Mouse (Mus musculus) embryonic facial prominence, embryonic 11.5 days (tissue): ENCODE measurements at regions not wholly inside any gene's neighbourhood (a gene's known extent, or its start where the extent isn't known, plus 50 kb on each side); places are given as distances from the start of the nearest gene placed in this dataset.

Experiments
- ATAC-seq: fragments of 200-750 bp; cut with Nextera tagmentation; replicated peaks from 2 replicates; pipeline ENCODE4 v1.8.0; 2017; ENCODE audit warnings: low read depth; ENCODE audit not compliant: insufficient number of reproducible peaks, low FRiP score, low TSS enrichment
- DNase-seq: peaks from one replicate; pipeline ENCODE4 v3.0.0-alpha.2; 2015; ENCODE audit warnings: low spot score
- H3K27ac ChIP-seq: fragments of 300-500 bp; sonication (generic); replicated peaks from 2 replicates; pipeline ENCODE4 v1.5.1; 2014; ENCODE audit warnings: mild to moderate bottlenecking, low read depth, low read length, control low read depth
- H3K27me3 ChIP-seq: fragments of 300-500 bp; sonication (generic); 2 replicates; pipeline ENCODE4 v1.6.1; 2014; ENCODE audit warnings: mild to moderate bottlenecking, low read length, moderate library complexity, mixed read lengths; ENCODE audit not compliant: control insufficient read depth, insufficient read depth
- H3K36me3 ChIP-seq: fragments of 300-500 bp; sonication (generic); replicated peaks from 2 replicates; pipeline ENCODE4 v1.6.1; 2014; ENCODE audit warnings: low read depth, mild to moderate bottlenecking, low read length, moderate library complexity, mixed read lengths; ENCODE audit not compliant: control insufficient read depth, insufficient read depth
- H3K4me1 ChIP-seq: fragments of 300-500 bp; sonication (generic); 2 replicates; pipeline ENCODE4 v1.6.1; 2014; ENCODE audit warnings: low read length, mixed read lengths; ENCODE audit not compliant: control insufficient read depth, insufficient read depth
- H3K4me2 ChIP-seq: fragments of 300-500 bp; sonication (generic); 2 replicates; pipeline ENCODE4 v1.6.1; 2014; ENCODE audit warnings: low read depth, mild to moderate bottlenecking, control low read depth, low read length, moderate library complexity
- H3K4me3 ChIP-seq: fragments of 300-500 bp; sonication (generic); 2 replicates; pipeline ENCODE4 v1.5.1; 2014; ENCODE audit warnings: low read depth, low read length, control low read depth
- H3K9ac ChIP-seq: fragments of 300-500 bp; sonication (generic); replicated peaks from 2 replicates; pipeline ENCODE4 v1.6.1; 2014; ENCODE audit warnings: mild to moderate bottlenecking, control low read depth, low read length
- H3K9me3 ChIP-seq: fragments of 300-500 bp; sonication (generic); replicated peaks from 2 replicates; pipeline ENCODE4 v1.6.1; 2016; ENCODE audit warnings: mild to moderate bottlenecking, low read length, inconsistent platforms, mixed read lengths; ENCODE audit not compliant: control insufficient read depth
- WGBS: fragments of 180-500 bp; shearing (Covaris S2); extraction: QIAGEN DNeasy Blood & Tissue Kit; methylation state at CpG from one replicate; pipeline ENCODE4 v1.1.7; 2014; 5-methylcytosine and 5-hydroxymethylcytosine counted together

DNA sequence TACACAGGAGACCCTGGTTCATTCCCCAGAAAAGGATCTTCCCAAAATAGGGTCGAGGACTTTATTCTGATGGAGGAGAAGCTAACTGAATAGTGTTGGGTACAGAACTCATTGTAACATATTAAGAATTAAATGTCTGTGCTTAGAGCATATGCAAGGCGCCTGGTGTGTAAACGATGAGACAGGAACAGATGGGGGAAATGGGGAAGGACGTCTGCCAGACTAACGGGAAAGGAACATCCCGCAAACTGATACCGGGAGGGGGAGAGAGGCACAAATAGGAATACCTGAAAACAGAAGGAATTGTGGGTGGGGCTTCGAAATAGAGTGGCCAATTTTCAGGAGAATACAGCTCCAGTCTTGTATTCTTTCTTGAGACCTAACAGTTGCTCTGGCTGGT is 268.6 kb upstream of the Tbx3 start:
- H3K9ac ChIP-seq: no peak overlapping the region
- no peaks in the 10 kb centered on the region for H3K36me3 ChIP-seq
- H3K4me3 ChIP-seq: no peak overlapping the region
- ATAC-seq (no peak), DNase-seq (no peak)
- H3K9me3 ChIP-seq: no peaks in the 10 kb centered on the region
- no peak overlapping the region for H3K4me2 ChIP-seq
- H3K27me3 ChIP-seq: no peaks in the 10 kb centered on the region
- no peak overlapping the region for H3K27ac ChIP-seq
- peaks cover 5% of the 10 kb centered on the region; the same call in 1 of the 2 replicates for H3K4me1 ChIP-seq
- WGBS: 76% methylated on average over 8 of the region's 8 CpGs

DNA sequence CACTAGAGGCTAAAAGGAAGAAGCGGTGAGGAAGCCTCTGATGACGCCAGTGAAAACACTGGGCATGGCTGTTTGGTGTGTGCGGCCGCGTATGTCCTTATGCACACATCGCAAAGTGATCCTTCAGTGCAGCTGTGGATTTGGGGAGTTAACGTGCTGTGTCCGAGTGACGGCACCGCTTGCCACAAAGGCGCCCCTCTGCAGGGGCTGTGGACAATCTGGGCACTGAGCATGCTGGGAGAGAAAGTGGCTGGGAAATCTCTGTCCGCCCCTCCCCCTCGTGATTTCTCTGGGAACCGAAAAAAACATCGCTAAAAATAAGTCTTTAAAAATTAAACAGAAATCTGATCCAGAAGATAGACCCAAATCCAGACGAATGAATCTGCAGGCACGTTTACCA is 267.8 kb upstream of the Tbx3 start:
- ATAC-seq (no peak), DNase-seq (no peak)
- H3K4me1 ChIP-seq: peaks cover 5% of the 10 kb centered on the region; the same call in 1 of the 2 replicates
- H3K36me3 ChIP-seq: no peaks in the 10 kb centered on the region
- H3K4me3 ChIP-seq: no peak overlapping the region
- no peaks in the 10 kb centered on the region for H3K27me3 ChIP-seq
- no peak overlapping the region for H3K9ac ChIP-seq
- H3K27ac ChIP-seq: no peak overlapping the region
- WGBS: 78% methylated on average over 17 of the region's 17 CpGs
- H3K4me2 ChIP-seq: no peak overlapping the region
- no peaks in the 10 kb centered on the region for H3K9me3 ChIP-seq

DNA sequence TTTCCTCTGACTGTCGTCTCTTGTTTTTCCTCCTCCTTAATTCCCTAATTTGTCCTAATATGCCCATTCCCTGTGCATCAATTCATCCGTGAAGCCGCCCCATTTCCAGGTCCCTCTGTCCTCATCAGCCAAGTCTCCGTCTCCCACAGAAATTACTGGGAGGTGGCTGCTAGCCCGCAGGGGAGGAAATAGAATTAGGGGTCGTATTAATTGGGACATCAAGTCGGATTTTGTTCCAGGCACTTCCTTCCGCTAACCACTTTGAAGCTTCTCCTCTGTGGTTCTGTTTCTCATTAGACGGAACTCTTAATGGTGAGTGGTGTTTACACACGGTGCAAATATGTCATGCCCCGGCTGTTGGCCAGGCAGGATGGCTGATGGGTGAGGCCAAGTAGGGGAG is 259.5 kb upstream of the Tbx3 start:
- peak; percentile 60 for DNase-seq
- ATAC-seq: no peak
- no peak overlapping the region for H3K4me3 ChIP-seq
- H3K9me3 ChIP-seq: peaks cover 4% of the 10 kb centered on the region; the same call in 1 of the 2 replicates
- H3K4me1 ChIP-seq: peaks cover 2% of the 10 kb centered on the region; the same call in 1 of the 2 replicates
- no peak overlapping the region for H3K4me2 ChIP-seq
- WGBS: 34% methylated on average over 11 of the region's 11 CpGs
- no peak overlapping the region for H3K9ac ChIP-seq
- H3K27ac ChIP-seq: no peak overlapping the region
- H3K36me3 ChIP-seq: no peaks in the 10 kb centered on the region
- peaks cover 4% of the 10 kb centered on the region; the same call in 1 of the 2 replicates for H3K27me3 ChIP-seq

DNA sequence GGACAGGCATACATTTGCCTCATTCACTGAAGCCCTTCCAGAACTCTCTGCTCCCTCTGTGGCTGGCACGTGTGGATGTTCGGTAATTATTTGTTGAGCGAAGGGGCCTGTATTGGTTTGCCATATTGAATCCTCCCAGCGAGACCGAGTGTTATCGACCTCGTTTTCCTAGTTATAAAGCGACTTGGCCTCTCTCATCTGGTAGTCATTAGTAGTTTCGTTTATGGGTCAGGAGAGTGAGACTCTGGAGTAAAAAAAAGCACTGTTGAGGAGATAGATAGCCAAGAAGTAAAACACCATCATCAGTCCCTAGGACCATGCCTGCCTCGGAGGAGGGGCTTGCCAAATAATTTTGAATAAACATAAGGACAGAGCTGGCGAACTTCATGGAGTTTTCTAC is 254.6 kb upstream of the Tbx3 start:
- Histone ChIP-seq H3K4me3 (no peak overlapping the region), H3K27ac (no peak overlapping the region), H3K4me1 (peaks cover 2% of the 10 kb centered on the region; the same call in 1 of the 2 replicates), H3K9ac (no peak overlapping the region), H3K36me3 (no peaks in the 10 kb centered on the region), H3K27me3 (no peaks in the 10 kb centered on the region), H3K4me2 (no peak overlapping the region), H3K9me3 (peaks cover 4% of the 10 kb centered on the region; the same call in 1 of the 2 replicates)
- 33% methylated on average over 11 of the region's 11 CpGs for WGBS
- DNase-seq (peak; percentile 53), ATAC-seq (no peak)

DNA sequence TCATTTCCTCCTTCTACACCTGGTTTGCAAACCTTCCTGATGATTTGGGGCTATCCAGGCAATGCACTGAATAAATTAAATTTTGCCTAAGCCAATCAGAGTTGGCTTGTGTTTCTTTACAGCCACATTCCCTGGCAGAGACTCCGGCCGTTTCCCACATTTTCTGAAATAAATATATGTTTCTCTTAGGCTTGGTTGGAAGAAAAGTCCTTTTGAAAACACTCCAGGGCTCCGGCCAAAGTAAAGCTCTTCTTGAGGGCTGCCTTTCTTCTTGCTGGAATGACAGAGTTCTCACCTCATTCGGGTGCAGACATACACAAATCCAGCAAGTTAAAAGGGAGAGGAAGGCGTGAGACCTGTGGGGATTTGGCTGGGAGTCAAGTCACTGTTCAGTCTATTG is 252.0 kb upstream of the Tbx3 start:
- ATAC-seq: no peak
- H3K27ac ChIP-seq: no peak overlapping the region
- H3K36me3 ChIP-seq: no peaks in the 10 kb centered on the region
- no peak for DNase-seq
- peaks cover 4% of the 10 kb centered on the region; the same call in 1 of the 2 replicates for H3K9me3 ChIP-seq
- H3K4me3 ChIP-seq: no peak overlapping the region
- H3K9ac ChIP-seq: no peak overlapping the region
- H3K4me2 ChIP-seq: no peak overlapping the region
- WGBS: 77% methylated on average over 5 of the region's 5 CpGs
- no peaks in the 10 kb centered on the region for H3K27me3 ChIP-seq
- H3K4me1 ChIP-seq: no peaks in the 10 kb centered on the region

DNA sequence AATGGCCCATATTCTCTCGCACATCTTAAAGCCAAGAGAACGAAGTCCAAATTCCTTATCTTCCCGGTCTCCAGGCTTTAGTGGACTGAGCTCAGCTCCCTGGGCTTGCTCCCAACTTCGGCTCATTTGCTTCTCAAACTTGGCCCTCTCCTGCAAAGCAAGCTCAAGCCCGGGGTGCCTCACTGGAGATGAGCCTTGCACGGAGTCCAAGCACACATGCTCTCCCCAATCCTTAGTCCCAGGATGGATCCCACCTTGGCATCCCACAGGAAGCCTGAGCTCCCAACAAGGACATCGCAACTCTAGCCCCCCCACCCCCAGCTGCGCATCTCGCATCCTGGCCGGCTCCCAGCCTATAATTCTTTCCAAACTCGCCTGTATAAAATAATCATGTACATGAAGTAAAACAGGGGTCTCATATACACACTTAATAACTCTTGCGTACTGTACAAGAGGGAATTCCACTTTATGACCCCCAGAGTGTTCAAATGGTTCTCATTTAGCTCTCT is 242.9 kb upstream of the Tbx3 start:
- no peak overlapping the region for H3K9ac ChIP-seq
- no peaks in the 10 kb centered on the region; the same call in 1 of the 2 replicates for H3K4me1 ChIP-seq
- H3K36me3 ChIP-seq: no peaks in the 10 kb centered on the region
- H3K27me3 ChIP-seq: no peaks in the 10 kb centered on the region
- H3K9me3 ChIP-seq: no peaks in the 10 kb centered on the region
- H3K27ac ChIP-seq: no peak overlapping the region
- ATAC-seq (no peak), DNase-seq (no peak)
- no peak overlapping the region for H3K4me2 ChIP-seq
- no peak overlapping the region for H3K4me3 ChIP-seq
- 84% methylated on average over 12 of the region's 12 CpGs for WGBS

DNA sequence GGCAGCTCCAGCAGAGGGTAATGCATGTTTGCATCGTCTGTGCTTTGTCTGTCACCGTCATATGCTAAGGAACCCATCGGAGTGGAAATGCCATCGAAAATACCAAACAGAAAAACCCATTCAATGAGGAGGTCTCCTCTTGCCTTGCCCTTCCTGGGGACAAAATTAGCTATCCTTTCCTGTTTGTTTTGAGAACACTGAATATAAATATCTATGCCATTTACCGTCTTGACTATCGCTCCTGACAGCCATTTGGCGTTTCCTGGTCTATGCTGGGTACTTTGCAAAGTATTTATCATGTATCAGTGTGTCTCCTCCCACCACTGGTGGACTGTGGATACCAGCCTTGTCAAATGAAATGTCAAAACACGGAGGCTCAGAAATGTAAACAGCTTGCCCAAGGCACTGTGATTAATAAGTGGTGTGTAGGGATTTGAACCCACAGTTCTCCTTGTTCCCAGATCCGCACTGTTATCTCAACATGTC is 239.2 kb upstream of the Tbx3 start:
- no peak for ATAC-seq
- WGBS: 85% methylated on average over 9 of the region's 9 CpGs
- no peaks in the 10 kb centered on the region for H3K9me3 ChIP-seq
- no peak overlapping the region for H3K27ac ChIP-seq
- H3K27me3 ChIP-seq: no peaks in the 10 kb centered on the region
- no peaks in the 10 kb centered on the region for H3K36me3 ChIP-seq
- no peak for DNase-seq
- no peak overlapping the region for H3K4me3 ChIP-seq
- H3K4me2 ChIP-seq: no peak overlapping the region
- no peaks in the 10 kb centered on the region; the same call in 1 of the 2 replicates for H3K4me1 ChIP-seq
- no peak overlapping the region for H3K9ac ChIP-seq

DNA sequence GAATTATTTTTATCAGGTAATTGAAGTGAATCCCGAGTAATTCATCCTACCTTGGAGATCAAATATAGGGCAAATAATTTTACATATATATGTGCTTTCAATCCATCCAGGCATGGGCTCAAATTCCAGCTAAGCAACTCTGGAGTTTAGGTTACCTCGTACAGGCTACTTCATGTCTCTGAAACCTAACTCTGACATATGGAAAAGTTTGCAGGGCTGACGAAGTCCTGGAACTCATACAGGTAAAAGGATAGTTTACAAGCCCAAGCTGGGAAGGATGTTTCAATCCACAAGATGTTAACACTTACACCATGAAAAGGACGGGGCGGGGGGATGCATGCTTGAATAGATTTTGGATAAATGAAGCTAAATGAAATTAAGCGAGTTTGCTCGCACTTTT is 235.9 kb upstream of the Tbx3 start:
- no peaks in the 10 kb centered on the region for H3K4me1 ChIP-seq
- H3K9ac ChIP-seq: no peak overlapping the region
- ATAC-seq: peak; percentile 48; the same call in 1 of the 2 replicates
- no peaks in the 10 kb centered on the region for H3K27me3 ChIP-seq
- WGBS: 39% methylated on average over 7 of the region's 7 CpGs
- H3K4me2 ChIP-seq: no peak overlapping the region
- no peaks in the 10 kb centered on the region for H3K9me3 ChIP-seq
- H3K36me3 ChIP-seq: no peaks in the 10 kb centered on the region
- DNase-seq: peak; percentile 59
- no peak overlapping the region for H3K27ac ChIP-seq
- no peak overlapping the region for H3K4me3 ChIP-seq
